Mouse (Mus musculus) megakaryocyte, embryonic 14.5 days (primary cell): ENCODE data around the gene Il22. TPM values are rescaled to one million over a fixed set of nuclear protein-coding genes. Genes with fewer than 3 reads are reported as not detected.
A peak's percentile ranks its signal among the peaks of the same experiment; 100 is the strongest.
"Not testable (repeated sequence)": the region's sequence is repeated elsewhere in the genome, so short reads cannot be mapped to it uniquely, and the experiment has no call there.

Experiments used
- H3K27me3 ChIP-seq: replicated peaks from 2 replicates; pipeline ENCODE3; 2012; ENCODE audit warnings: inconsistent platforms
- H3K36me3 ChIP-seq: replicated peaks from 2 replicates; pipeline ENCODE3; 2012; ENCODE audit warnings: low read length, inconsistent platforms, mixed read lengths
- H3K4me1 ChIP-seq: 2 replicates; pipeline ENCODE4 v1.6.1; 2012; ENCODE audit warnings: inconsistent platforms
- H3K4me3 ChIP-seq: replicated peaks from 2 replicates; pipeline ENCODE3; 2012; ENCODE audit warnings: moderate library complexity, mild to moderate bottlenecking, inconsistent platforms
- H3K9me3 ChIP-seq: 2 replicates; pipeline ENCODE4 v1.6.1; 2012; ENCODE audit warnings: inconsistent platforms
- FLI1 ChIP-seq: IDR thresholded peaks from 2 replicates; pipeline ENCODE4 v1.6.1; 2012; ENCODE audit warnings: low read length, inconsistent platforms, mixed read lengths
- GATA1 ChIP-seq: IDR thresholded peaks from 3 replicates; pipeline ENCODE4 v1.6.1; 2012; ENCODE audit warnings: mixed read lengths, low read length, inconsistent platforms, borderline replicate concordance
- polyA plus RNA-seq: library from polyadenylated mRNA; stranded (reverse); fragments of >175 nt; gene quantifications from 2 replicates; pipeline ENCODE4 v1.2.3, GENCODE M21; 2012; ENCODE audit warnings: low replicate concordance; ENCODE audit not compliant: insufficient read depth

Gene Il22
- polyA plus RNA-seq, 1 experiment, result not detected

DNA sequence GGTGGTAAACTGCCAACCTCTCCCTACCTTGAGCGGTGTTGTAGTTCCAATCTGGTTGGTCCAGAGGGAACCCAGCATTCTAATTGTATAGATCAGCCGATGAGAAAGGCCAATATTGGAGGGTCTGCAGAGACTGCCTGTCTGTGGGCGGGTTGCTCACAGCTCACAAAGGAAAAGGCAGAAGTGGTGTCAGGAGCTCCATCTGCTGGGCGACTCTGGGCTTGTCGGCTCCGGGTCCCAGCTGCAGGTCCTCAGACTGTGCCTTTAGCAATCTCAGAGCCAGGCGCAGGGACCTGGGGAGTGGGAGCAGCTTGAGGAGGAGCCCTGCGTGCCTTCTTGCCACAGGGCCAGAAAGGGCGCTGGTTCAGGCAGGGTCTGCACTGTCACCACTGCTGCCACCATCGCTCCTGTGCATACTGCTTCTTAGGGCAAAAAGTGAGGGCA, 46.1 kb downstream of the Il22 start:
- Histone ChIP-seq H3K4me1 (peaks cover 4% of the 10 kb centered on the region; the same call in 1 of the 2 replicates), H3K4me3 (peak overlapping the region; percentile 75), H3K36me3 (no peaks in the 10 kb centered on the region), H3K27me3 (peaks cover 2% of the 10 kb centered on the region), H3K9me3 (no peaks in the 10 kb centered on the region)
- TF ChIP-seq GATA1 (no peak), FLI1 (no peak)

DNA sequence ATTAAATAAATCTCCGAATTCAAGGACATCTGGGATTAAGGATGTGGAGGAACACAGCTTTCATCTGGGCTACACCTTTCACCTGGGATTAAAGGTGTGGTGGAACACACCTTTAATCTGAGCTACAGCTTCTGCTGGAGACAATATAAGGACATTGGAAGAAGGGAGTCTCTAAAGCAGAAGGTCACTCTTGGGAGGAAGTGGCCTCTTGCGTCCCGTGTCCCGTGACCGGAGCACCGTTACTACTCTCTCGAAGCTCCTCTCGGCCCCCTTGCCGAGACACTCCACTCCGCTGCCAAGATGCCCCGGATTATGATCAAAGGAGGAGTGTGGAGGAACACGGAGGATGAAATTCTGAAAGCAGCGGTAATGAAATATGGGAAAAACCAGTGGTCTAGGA, 53.6 kb downstream of the Il22 start, which contains the start of gene Gm32802:
Gm32802 (plus strand) TSS at position 301 of the 400 bp plus-strand sequence.
- H3K4me1 ChIP-seq, H3K4me3 ChIP-seq, H3K27me3 ChIP-seq, H3K36me3 ChIP-seq, H3K9me3 ChIP-seq: not testable (repeated sequence)

Other genes with a start within 250 kb of the Il22 start
- gene Mdm1, start 63.1 kb upstream of the Il22 start, polyA plus RNA-seq, result 11.5 and 54.4 TPM in 2 replicates
- gene Gm32717, start 35.8 kb downstream of the Il22 start, polyA plus RNA-seq, result 0.16 TPM in 1 of 2 replicates, not detected in the other
- gene Gm32802, start 53.7 kb downstream of the Il22 start, polyA plus RNA-seq, result 0.16 TPM in 1 of 2 replicates, not detected in the other
- gene Iltifb, start 90.1 kb downstream of the Il22 start, polyA plus RNA-seq, result not detected in 2 replicates
- not detected in 2 replicates for gene Gm9040, start 122.0 kb downstream of the Il22 start, polyA plus RNA-seq
- not detected in 2 replicates for gene Gm9044, start 127.5 kb downstream of the Il22 start, polyA plus RNA-seq
- gene Gm9045, start 132.9 kb downstream of the Il22 start, polyA plus RNA-seq, result not detected in 2 replicates
- not detected in 2 replicates for gene Gm9046, start 138.3 kb downstream of the Il22 start, polyA plus RNA-seq
- not detected in 2 replicates for gene Gm9048, start 143.7 kb downstream of the Il22 start, polyA plus RNA-seq
- not detected in 2 replicates for gene Gm9049, start 149.2 kb downstream of the Il22 start, polyA plus RNA-seq
- not detected in 2 replicates for gene Ifng, start 236.1 kb downstream of the Il22 start, polyA plus RNA-seq